Mouse (Mus musculus) splenic B cell, adult 2 months (primary cell): ENCODE measurements around the gene Grin3b.
A peak's percentile ranks its signal among the peaks of the same experiment; 100 is the strongest.

Experiments
- DNase-seq: peaks from one replicate; pipeline ENCODE4 v3.0.0-alpha.2; 2011; ENCODE audit warnings: low read depth, low spot score
- H3K27me3 ChIP-seq: 2 replicates; pipeline ENCODE4 v1.6.1; 2012; ENCODE audit warnings: mild to moderate bottlenecking, low read length, moderate library complexity, mixed read lengths; ENCODE audit not compliant: control insufficient read depth, poor library complexity, insufficient read depth, severe bottlenecking
- H3K36me3 ChIP-seq: 2 replicates; pipeline ENCODE4 v1.6.1; 2012; ENCODE audit warnings: mild to moderate bottlenecking, low read length, moderate library complexity, mixed read lengths; ENCODE audit not compliant: control insufficient read depth, poor library complexity, insufficient read depth, severe bottlenecking

Grin3b gene

DNA sequence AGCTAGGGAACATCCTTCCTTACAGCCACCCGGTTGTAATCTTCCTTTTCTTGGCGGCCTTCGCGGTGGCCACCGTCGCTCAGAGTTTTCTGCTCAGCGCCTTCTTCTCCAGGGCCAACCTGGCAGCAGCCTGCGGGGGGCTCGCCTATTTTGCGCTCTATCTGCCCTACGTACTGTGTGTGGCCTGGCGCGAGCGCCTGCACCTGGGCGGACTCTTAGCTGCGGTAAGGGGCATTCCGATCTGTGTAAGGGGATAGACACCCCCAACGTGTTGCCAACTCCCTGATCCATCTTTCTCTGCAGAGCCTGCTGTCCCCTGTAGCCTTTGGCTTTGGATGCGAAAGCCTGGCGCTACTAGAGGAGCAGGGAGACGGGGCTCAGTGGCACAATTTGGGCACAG, 32.3 kb downstream of the Grin3b start:
- DNase-seq: no peak
- Histone ChIP-seq H3K27me3 (no peaks in the 10 kb centered on the region), H3K36me3 (peaks cover 3% of the 10 kb centered on the region)

DNA sequence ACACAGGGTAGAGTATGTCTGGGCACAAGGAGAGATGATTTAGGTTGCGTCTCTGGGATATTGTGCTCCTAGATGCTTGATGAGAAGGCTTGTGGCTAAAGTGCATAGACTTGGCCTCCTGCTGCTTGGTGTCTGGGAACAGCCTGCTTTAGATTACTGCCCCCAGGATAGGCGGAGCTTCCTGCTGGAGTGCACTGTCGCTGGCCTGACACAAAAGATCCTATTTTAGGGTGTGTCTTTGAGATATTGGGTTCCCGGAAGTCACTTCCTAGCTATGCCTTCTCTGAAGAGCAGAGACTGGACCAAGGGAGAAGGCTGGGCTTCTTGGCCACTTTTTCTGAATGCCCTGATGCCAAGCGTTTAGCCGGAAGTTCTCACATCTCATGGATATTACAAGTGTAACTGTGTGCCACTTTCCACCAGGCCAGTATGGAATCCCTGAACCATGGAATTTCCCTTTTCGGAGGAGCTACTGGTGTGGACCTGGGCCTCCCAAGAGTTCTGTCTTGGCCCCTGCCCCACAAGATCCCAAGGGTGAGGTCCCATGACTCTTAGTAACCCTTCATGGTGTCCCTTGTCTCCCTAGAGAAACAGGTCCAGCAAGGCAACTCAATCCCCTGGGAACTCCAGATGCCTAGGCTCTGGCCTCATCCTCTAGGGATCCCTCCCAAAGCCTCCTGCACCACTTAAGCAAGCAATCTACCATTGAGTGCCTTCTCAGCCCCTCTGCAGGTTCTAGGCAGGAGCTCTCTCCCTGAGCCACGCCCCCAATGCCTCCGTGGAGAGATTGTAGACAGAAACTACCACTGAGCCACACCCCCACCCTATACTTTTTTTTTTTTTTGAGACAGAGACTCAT, 33.1 kb downstream of the Grin3b start:
- H3K36me3 ChIP-seq: peaks cover 4% of the 10 kb centered on the region
- no peak for DNase-seq
- no peaks in the 10 kb centered on the region for H3K27me3 ChIP-seq

DNA sequence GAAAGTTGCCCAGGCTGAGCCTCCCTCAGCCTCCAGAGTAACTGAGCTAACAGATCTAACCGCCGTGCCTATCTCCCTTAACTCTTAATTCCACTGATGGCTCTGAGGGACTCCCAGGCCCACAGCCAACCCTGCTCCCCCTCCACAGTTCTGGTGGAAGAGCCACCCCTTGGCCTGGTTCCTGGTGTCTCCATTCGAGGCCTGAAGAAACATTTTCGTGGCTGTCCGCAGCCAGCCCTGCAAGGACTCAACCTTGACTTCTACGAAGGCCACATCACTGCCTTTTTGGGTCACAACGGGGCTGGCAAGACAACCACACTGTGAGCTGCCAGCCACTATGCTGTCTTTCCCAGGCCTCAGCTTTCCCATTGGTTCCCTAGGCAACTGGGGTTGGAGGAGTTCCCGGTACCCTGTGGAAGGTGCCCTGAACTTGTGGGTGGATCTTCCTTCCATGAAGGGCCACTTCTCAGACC, 33.8 kb downstream of the Grin3b start:
- peaks cover 6% of the 10 kb centered on the region for H3K36me3 ChIP-seq
- no peak for DNase-seq
- H3K27me3 ChIP-seq: no peaks in the 10 kb centered on the region

DNA sequence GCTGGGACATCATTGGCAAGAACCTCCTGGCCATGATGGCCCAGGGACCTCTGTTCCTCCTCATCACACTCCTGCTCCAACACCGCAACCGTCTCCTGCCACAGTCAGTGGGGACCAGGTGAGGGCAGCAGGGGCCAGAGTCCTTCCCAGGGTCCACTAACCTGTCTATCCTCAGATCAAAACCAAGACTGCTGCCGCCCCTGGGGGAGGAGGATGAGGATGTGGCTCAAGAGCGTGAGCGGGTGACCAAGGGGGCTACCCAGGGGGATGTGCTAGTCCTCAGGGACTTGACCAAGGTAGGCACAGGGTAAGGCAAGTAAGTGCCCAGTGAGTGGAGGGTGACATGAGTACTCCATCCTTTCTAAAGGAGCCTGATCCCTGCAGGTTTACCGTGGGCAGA, 41.2 kb downstream of the Grin3b start:
- no peak for DNase-seq
- peaks cover 14% of the 10 kb centered on the region for H3K36me3 ChIP-seq
- H3K27me3 ChIP-seq: no peaks in the 10 kb centered on the region

DNA sequence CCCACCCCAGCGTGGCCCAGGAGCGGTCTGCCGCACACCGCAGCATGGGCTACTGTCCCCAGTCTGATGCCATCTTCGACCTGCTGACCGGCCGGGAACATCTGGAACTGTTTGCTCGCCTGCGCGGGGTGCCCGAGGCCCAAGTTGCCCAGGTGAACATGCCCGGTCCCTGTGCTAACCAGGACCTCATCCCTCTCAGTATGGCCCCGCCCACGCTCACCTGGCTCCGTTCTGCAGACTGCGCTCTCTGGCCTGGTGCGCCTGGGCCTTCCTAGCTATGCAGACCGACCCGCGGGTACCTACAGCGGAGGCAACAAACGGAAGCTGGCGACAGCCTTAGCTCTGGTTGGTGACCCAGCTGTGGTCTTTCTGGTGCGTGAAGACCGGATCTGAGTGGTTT, 43.1 kb downstream of the Grin3b start:
- H3K36me3 ChIP-seq: peaks cover 12% of the 10 kb centered on the region
- H3K27me3 ChIP-seq: no peaks in the 10 kb centered on the region
- DNase-seq: no peak

DNA sequence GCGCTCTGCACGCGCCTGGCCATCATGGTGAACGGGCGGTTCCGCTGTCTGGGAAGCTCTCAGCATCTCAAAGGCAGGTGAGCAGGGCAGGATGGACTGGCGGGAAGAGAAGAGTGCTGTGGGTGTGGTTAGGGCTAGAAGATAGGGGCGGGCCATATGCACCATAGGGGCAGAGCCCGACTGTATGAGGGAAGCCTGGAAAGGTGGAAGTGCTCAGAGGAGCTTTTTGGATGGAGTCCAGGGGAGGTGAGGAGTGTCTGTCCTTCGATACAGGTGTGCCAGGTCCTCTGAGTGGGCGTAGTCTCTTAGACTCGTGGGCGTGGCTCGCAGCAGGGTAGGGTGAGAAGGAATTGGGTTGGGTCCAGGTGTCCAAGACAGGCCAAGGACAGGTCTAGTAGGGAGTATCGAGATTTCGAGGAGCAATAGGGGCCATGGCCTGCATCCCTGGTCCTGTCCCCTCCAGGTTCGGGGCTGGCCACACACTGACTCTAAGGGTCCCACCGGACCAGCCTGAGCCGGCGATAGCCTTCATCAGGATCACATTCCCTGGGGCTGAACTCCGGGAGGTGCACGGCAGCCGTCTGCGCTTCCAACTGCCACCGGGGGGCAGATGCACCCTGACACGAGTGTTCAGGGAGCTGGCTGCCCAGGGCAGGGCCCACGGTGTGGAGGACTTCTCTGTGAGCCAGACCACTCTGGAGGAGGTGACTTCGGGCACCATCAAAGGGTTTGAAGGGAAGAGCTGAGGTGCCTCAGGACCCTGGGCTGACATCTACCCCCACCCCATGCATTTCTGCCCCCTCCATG, 44.2 kb downstream of the Grin3b start:
- no peaks in the 10 kb centered on the region for H3K27me3 ChIP-seq
- H3K36me3 ChIP-seq: peaks cover 11% of the 10 kb centered on the region; the same call in 1 of the 2 replicates
- DNase-seq: peak; percentile 50

DNA sequence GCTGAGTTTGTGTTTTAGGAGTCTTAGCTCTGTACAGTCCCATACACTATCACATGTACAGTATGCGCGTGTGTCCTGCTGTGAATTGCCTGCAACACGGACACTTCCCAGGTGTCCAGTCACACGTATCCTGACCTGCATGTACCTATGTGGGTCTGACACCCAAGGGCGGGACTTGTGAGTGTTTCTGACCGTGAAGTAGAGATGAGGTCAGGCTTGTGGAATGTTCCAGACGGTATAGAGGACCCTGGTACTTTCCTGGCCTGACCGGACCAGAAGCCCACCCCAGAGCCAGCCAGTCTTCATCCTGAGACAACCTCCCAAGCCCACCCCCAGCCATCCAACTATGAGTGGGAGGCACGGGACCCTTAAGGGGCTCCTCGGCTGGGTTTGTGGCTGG, 45.1 kb downstream of the Grin3b start:
- DNase-seq: no peak
- H3K27me3 ChIP-seq: no peaks in the 10 kb centered on the region
- peaks cover 12% of the 10 kb centered on the region for H3K36me3 ChIP-seq

DNA sequence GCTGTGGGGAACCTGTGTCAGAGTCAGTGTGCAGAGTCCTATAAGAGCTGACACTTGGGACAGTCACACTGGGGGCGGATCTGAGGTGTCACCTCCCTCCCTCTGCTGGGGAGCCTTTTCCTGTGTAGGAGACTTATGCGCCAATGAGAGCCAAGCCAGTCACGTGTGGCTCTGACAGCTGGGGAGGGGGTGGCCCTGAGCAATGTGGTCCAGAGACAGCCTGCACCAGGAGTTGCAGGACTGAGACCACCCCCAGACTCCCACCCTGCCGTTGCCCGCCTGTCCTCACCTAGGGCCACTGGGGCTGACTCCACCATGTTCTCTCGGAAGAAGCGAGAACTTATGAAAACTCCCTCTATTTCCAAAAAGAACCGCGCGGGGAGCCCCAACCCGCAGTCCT, 46.0 kb downstream of the Grin3b start, which contains the start of gene Arhgap45:
Arhgap45 (plus strand) TSS at position 143 of the 400 bp plus-strand sequence.
- Histone ChIP-seq H3K36me3 (peaks cover 15% of the 10 kb centered on the region), H3K27me3 (no peaks in the 10 kb centered on the region)
- DNase-seq: peak; percentile 90

DNA sequence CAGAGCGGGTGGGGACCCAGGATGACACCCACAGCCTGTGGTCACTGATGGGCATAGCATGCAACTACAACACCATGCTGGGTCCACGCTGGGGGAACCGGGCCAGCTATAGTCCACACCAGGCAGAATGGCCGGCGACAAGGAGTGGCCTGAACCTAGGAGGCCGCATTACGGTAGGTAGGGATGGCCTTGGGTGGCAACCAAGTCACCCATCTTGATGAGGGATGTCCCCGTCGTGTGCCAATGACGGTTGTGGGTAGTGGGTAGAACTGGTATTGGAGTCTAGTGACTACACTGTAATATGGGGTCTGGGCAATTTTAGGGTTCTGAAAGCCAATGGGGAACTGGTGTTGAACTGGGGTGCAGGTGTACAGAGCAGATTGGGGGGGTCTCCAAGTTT, 46.4 kb downstream of the Grin3b start:
- DNase-seq: peak; percentile 59
- Histone ChIP-seq H3K27me3 (no peaks in the 10 kb centered on the region), H3K36me3 (peaks cover 18% of the 10 kb centered on the region)

DNA sequence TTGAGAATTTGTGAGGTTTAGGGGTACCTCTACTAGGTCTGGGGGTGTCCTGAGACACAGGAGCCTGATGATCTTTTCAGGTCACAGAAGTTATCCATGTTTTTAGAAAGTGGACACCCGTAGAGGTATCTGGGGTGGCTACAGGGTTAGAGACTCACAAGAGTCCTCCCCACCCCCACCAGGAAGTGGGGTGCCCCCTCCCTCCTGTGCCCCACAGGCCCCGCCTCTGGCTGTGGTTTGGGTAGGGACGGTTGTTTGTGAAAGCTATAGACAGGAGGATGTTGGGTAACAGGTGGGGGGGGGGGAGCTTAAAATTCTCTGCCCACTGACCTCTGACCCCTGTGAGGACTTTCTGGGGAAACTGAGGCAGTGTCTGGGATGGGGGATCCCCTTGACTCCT, 46.8 kb downstream of the Grin3b start:
- Histone ChIP-seq H3K36me3 (peaks cover 22% of the 10 kb centered on the region), H3K27me3 (no peaks in the 10 kb centered on the region)
- peak; percentile 90 for DNase-seq

DNA sequence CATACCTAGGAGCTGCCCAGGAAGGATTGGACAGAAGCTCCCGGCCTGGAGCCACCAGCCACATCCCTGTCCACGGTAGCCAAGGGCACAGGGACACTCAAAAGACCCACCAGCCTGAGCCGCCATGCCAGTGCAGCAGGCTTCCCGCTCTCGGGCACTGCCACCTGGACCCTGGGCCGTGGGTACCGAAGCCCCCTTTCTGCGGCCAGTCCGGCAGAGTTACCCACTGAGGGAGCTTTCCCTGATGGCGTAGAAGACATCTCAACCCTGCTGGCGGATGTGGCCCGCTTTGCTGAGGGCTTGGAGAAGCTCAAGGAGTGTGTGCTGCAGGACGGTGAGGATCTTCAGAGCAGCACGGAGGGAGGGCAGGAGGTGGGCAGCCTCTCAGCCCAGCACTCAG, 47.3 kb downstream of the Grin3b start:
- no peak for DNase-seq

DNA sequence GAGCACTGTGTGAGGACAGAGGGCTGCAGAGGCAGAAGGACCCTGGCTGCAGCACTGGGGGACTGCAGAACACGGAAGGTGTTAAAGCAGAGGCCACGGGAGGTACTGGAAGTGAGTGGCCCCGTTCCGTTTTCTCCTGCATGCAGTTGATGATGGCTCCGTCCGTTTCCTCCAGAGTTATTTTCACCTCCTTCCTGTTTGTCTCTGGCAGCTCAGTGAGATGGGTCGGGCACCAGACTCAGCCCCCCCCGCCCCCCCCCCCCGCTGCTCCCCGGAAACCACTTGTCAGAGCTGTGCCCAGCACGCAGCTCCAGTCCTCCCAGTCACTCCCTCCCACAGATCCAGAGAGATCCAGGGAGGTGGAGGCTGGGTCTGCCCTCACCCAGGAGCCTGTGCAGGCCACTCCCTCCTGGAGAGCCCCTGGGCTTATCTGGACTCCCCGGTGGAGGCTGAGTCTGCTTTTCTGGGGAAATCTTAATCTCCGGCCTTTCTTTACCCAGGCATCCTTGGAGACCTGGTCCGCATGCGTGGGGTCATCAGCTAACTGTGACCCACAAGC, 48.3 kb downstream of the Grin3b start:
- peak; percentile 68 for DNase-seq
- Histone ChIP-seq H3K27me3 (no peaks in the 10 kb centered on the region), H3K36me3 (peaks cover 26% of the 10 kb centered on the region)

More for the DNA sequence above, 47.3 kb downstream of the Grin3b start:
- Histone ChIP-seq H3K27me3 (no peaks in the 10 kb centered on the region), H3K36me3 (peaks cover 23% of the 10 kb centered on the region)

DNA sequence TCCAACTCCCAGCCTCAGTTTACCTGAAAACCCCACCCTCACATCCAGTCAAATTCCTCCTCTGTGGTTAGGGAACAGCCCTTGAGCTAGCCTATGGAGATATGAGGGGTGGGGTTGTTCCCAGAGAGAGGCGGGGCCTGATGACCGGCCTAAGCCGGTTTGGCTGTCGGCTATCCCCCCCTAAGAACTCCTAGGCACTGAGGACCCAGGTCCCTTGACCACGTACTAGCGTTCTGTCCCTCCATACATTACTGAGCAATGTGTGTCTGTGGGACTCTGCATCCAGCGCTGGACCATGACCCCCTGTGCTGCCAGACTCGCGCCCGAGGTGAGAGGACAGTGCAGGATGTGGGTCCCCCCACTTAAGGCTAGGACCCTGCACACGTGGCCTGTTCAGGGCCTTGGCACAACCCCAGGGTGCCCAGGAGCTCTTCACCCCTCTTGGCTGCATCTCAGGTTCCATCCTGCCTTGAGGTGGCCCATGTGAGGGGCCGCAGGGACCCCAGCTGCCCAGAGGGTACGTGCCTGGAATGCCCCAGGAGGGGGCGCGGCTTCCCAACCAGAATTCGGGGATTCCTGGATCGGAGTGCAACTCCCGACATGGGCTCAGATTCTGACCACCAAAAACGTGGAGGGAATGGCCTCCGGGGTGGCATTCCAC, 49.1 kb downstream of the Grin3b start:
- DNase-seq: no peak
- H3K36me3 ChIP-seq: peaks cover 26% of the 10 kb centered on the region
- no peaks in the 10 kb centered on the region for H3K27me3 ChIP-seq

DNA sequence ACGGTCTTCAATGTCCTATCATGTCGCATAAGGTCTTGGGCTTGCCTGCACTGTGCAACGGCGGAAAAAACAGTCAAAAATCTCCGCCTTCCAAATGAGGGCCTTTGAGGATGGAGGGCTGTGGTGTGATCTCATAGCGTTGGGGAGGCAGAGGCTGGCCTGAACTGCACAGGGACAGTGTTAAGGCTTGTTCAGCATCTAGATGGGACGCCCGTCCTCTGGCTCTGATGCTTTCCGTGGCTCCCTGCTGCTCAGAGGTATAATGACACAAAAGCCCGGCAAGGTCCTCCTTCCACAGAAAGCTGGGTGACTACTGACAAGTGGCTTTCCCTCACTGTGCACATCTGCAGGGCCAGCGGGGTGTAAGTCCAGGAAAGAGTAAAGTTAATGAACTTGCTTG, 49.7 kb downstream of the Grin3b start:
- H3K36me3 ChIP-seq: peaks cover 31% of the 10 kb centered on the region
- H3K27me3 ChIP-seq: no peaks in the 10 kb centered on the region
- DNase-seq: no peak
